Mouse (Mus musculus) myocyte (in vitro differentiated cells): Measurements from ENCODE around the gene Trim24.
"Not testable (repeated sequence)": the region's sequence is repeated elsewhere in the genome, so short reads cannot be mapped to it uniquely, and the experiment has no call there.

Experiments used
- CEBPB ChIP-seq: IDR thresholded peaks from 2 replicates; pipeline ENCODE4 v1.6.1; 2011; ENCODE audit warnings: mild to moderate bottlenecking, moderate library complexity; ENCODE audit not compliant: poor library complexity, insufficient read depth, severe bottlenecking
- E2F4 ChIP-seq: IDR thresholded peaks from one replicate; pipeline ENCODE4 v1.6.1; 2011; ENCODE audit warnings: mild to moderate bottlenecking, control low read depth, moderate library complexity; ENCODE audit not compliant: insufficient read depth
- MAX ChIP-seq: IDR thresholded peaks from one replicate; pipeline ENCODE4 v1.6.1; 2011; ENCODE audit warnings: low read depth, mild to moderate bottlenecking, control low read depth
- MYOD1 ChIP-seq, 3 experiments: IDR thresholded peaks; one replicate each; pipeline ENCODE4 v1.6.1; 2011; ENCODE audit warnings: control low read depth in 2 of 3, low read depth in 2 of 3, mild to moderate bottlenecking in 2 of 3, moderate library complexity in 1 of 3; ENCODE audit not compliant: insufficient read length in 2 of 3, control insufficient read depth in 1 of 3
- MYOG ChIP-seq, 3 experiments: IDR thresholded peaks; one replicate each; pipeline ENCODE4 v1.6.1; 2011; ENCODE audit warnings: control low read depth in 2 of 3, low read depth in 2 of 3, mild to moderate bottlenecking in 2 of 3; ENCODE audit not compliant: insufficient read length in 2 of 3, control insufficient read depth in 1 of 3, insufficient read depth in 1 of 3
- POLR2A ChIP-seq: IDR thresholded peaks from one replicate; pipeline ENCODE4 v1.6.1; 2011; ENCODE audit warnings: low read depth, mild to moderate bottlenecking, control low read depth, moderate library complexity; ENCODE audit not compliant: insufficient read length
- TCF12 ChIP-seq: IDR thresholded peaks from one replicate; pipeline ENCODE4 v1.6.1; 2011; ENCODE audit warnings: mild to moderate bottlenecking, control low read depth; ENCODE audit not compliant: poor library complexity, insufficient read depth, severe bottlenecking
- USF1 ChIP-seq: IDR thresholded peaks from one replicate; pipeline ENCODE4 v1.6.1; 2011; ENCODE audit warnings: low read depth, mild to moderate bottlenecking, control low read depth, moderate library complexity

- TF ChIP-seq POLR2A; TCF12; CEBPB; MAX; MYOG (IDR thresholded peaks at IDR 0.05; ENCODE audit: control insufficient read depth in 1 of 3, insufficient read depth in 1 of 3, insufficient read length in 2 of 3, low read depth in 2 of 3); USF1; E2F4; MYOD1 (IDR thresholded peaks at IDR 0.05; ENCODE audit: control insufficient read depth in 1 of 3, insufficient read length in 2 of 3, low read depth in 2 of 3): not testable (repeated sequence)
These were observed 45.1 kb upstream of the Trim24 start for GRCm38 (mm10) chr6:37825331-37826115.
